Mouse (Mus musculus) heart, adult 2 months (tissue): Measurements from ENCODE around the gene Tjp1. TPM values are rescaled to one million over a fixed set of nuclear protein-coding genes. Genes with fewer than 3 reads are reported as not detected.

Experiments used
- DNase-seq, 2 experiments: peaks; one replicate each; pipeline ENCODE4 v3.0.0; 2021
- H3K27ac ChIP-seq: fragments of 200-600 bp; 2 replicates; pipeline ENCODE4 v1.8.1; 2022
- H3K27me3 ChIP-seq: fragments of 200-500 bp; 2 replicates; pipeline ENCODE4 v1.6.1; 2012; ENCODE audit warnings: mild to moderate bottlenecking, low read length, inconsistent platforms, mixed read lengths; ENCODE audit not compliant: control insufficient read depth, insufficient read depth
- H3K36me3 ChIP-seq: fragments of 200-500 bp; 2 replicates; pipeline ENCODE4 v1.6.1; 2012; ENCODE audit warnings: low read length, inconsistent platforms; ENCODE audit not compliant: control insufficient read depth, insufficient read depth
- H3K4me1 ChIP-seq: fragments of 200-500 bp; 2 replicates; pipeline ENCODE4 v1.6.1; 2011; ENCODE audit warnings: low read length; ENCODE audit not compliant: control insufficient read depth, insufficient read depth
- H3K4me3 ChIP-seq: fragments of 200-600 bp; 2 replicates; pipeline ENCODE4 v1.8.1; 2022
- H3K79me2 ChIP-seq: fragments of 200-500 bp; replicated peaks from 2 replicates; pipeline ENCODE4 v1.6.1; 2012; ENCODE audit warnings: mild to moderate bottlenecking, inconsistent platforms, low read length, moderate library complexity, mixed read lengths; ENCODE audit not compliant: control insufficient read depth, insufficient read depth
- H3K9ac ChIP-seq: fragments of 200-500 bp; 2 replicates; pipeline ENCODE4 v1.6.1; 2012; ENCODE audit warnings: low read depth, mild to moderate bottlenecking, control low read depth, inconsistent platforms, low read length, mixed read lengths
- CTCF ChIP-seq: fragments of 200-600 bp; IDR thresholded peaks from 2 replicates; pipeline ENCODE4 v1.8.1; 2022; ENCODE audit warnings: antibody characterized with exemption, mild to moderate bottlenecking, moderate library complexity
- EP300 ChIP-seq: fragments of 200-500 bp; IDR thresholded peaks from 2 replicates; pipeline ENCODE4 v1.6.1; 2011; ENCODE audit warnings: low read depth, low read length, control low read depth; ENCODE audit not compliant: insufficient read depth
- POLR2A ChIP-seq: fragments of 200-500 bp; IDR thresholded peaks from 2 replicates; pipeline ENCODE4 v1.6.1; 2011; ENCODE audit warnings: mild to moderate bottlenecking, low read depth, low read length, control low read depth; ENCODE audit not compliant: insufficient read depth
- WGBS: fragments of 180-500 bp; shearing (Covaris S2); methylation state at CpG from one replicate; pipeline ENCODE4 v1.1.7; 2018; 5-methylcytosine and 5-hydroxymethylcytosine counted together
- intact Hi-C: fragments of 180-260 bp; cut with DNase I; formaldehyde crosslinking; loops from one replicate; pipeline ENCODE4 v1.15.1; 2025
- polyA plus RNA-seq: library from polyadenylated mRNA; depleted of rRNA; stranded (reverse); fragments of >200 nt; gene quantifications from 2 replicates; pipeline ENCODE4 v1.2.3, GENCODE M21; 2012
- total RNA-seq, 2 experiments: library from RNA; stranded (reverse); gene quantifications; 2 replicates each; pipeline ENCODE4 v1.2.3; 2021

The Tjp1 gene
- total and polyA plus RNA-seq, 3 experiments, result 21.7 to 99.7 (median 87.9) TPM

DNA sequence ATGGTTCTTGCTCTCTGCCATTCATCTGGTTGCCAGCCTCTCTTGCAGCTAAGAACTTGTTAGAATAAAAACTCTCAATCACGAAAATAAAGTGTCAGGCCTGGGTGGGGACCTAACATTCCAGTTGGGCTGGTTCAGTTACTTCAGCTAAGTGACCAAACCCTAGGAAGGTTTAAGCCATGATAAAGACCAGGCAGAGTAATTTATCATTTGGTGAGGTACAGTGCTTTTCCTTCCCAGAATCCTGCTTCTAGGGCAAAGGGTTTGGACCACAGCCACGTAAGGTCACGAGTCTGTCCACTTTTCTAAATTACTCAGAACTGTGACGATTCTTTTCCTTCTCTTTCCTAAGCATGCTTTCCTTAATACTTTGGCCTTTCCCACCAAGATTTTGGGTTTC is 86.1 kb downstream of the Tjp1 start:
- Histone ChIP-seq H3K36me3 (no peaks in the 10 kb centered on the region), H3K27me3 (no peaks in the 10 kb centered on the region), H3K27ac (no peak overlapping the region), H3K4me3 (no peak overlapping the region), H3K79me2 (no peaks in the 10 kb centered on the region; the same call in 1 of the 2 replicates), H3K9ac (no peak overlapping the region), H3K4me1 (peaks cover 1% of the 10 kb centered on the region)
- intact Hi-C loops, result no loop called here
- TF ChIP-seq CTCF (no peak), POLR2A (no peak), EP300 (no peak)
- WGBS, result 58% methylated on average over 4 of the region's 4 CpGs
- no peak for DNase-seq

DNA sequence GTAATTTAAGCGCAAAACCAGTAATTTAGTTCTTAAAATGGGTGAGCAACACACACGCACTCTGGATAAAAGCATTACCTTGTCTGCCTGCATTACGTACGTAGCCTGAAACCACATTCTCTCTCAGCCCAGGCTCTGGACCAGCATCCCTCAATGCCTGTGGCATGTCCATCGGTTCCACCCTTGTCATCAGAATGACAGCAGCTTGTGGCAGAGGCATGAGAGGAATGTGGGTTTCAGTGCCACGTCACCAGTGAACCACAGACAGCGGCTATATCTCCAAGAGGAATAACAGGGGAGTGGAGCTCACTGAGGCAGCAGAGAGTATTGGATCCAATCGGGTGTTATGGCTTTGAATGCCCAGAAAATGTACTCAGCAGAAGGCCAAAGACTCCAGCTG is 88.1 kb downstream of the Tjp1 start:
- H3K36me3 ChIP-seq, result no peaks in the 10 kb centered on the region
- no peak overlapping the region for H3K4me3 ChIP-seq
- no peaks in the 10 kb centered on the region; the same call in 1 of the 2 replicates for H3K79me2 ChIP-seq
- intact Hi-C loops, result no loop called here
- no peak overlapping the region for H3K27ac ChIP-seq
- 72% methylated on average over 8 of the region's 8 CpGs for WGBS
- H3K9ac ChIP-seq, result no peak overlapping the region
- no peaks in the 10 kb centered on the region for H3K27me3 ChIP-seq
- TF ChIP-seq EP300 (no peak), POLR2A (no peak), CTCF (no peak)
- no peak for DNase-seq
- peaks cover 1% of the 10 kb centered on the region for H3K4me1 ChIP-seq

GRCm38 (mm10) chr7:65438146-65438545 is 89.4 kb downstream of the Tjp1 start:
- no peaks in the 10 kb centered on the region; the same call in 1 of the 2 replicates for H3K79me2 ChIP-seq
- peaks cover 1% of the 10 kb centered on the region for H3K4me1 ChIP-seq
- no peak overlapping the region for H3K9ac ChIP-seq
- intact Hi-C loops, result no loop called here
- no peak for DNase-seq
- 52% methylated on average over 5 of the region's 5 CpGs for WGBS
- TF ChIP-seq POLR2A, result no peak
- TF ChIP-seq CTCF, result 0 out of 2 replicates have a peak, but pooled peaks have one; percentile 17
- no peaks in the 10 kb centered on the region for H3K27me3 ChIP-seq
- H3K4me3 ChIP-seq, result no peak overlapping the region
- H3K36me3 ChIP-seq, result no peaks in the 10 kb centered on the region
- no peak overlapping the region for H3K27ac ChIP-seq

DNA sequence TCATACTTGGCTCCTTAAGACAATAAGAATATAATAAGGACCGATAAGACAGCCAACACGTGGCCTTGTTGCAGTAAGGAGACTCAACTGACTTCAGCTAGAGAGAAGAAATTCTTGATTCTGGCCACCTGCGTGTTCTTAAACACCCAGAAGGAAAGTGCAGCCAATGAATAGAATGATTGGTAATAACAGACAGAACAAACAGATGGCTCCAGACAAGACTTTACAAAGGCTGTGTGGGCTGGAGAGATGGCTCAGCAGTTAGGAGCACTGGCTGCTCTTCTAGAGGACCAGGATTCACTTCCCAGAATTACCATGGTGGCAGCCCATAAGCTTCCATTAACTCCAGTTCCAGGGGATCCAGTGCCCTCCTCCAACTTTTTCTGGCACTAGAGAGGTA is 90.7 kb downstream of the Tjp1 start:
- intact Hi-C loops, result no loop called here
- Histone ChIP-seq H3K27ac (no peak overlapping the region), H3K4me1 (peaks cover 1% of the 10 kb centered on the region), H3K36me3 (no peaks in the 10 kb centered on the region), H3K79me2 (no peaks in the 10 kb centered on the region; the same call in 1 of the 2 replicates), H3K4me3 (no peak overlapping the region), H3K9ac (no peak overlapping the region), H3K27me3 (no peaks in the 10 kb centered on the region)
- no peak for DNase-seq
- 83% methylated on average over 3 of the region's 3 CpGs for WGBS
- no peak for TF ChIP-seq POLR2A

- H3K27ac ChIP-seq, result no peak overlapping the region
- H3K27me3 ChIP-seq, result no peaks in the 10 kb centered on the region
- no peaks in the 10 kb centered on the region for H3K79me2 ChIP-seq
- no peak overlapping the region for H3K4me3 ChIP-seq
- 79% methylated on average over 9 of the region's 9 CpGs for WGBS
- intact Hi-C loops, result no loop called here
- no peak overlapping the region for H3K9ac ChIP-seq
- H3K36me3 ChIP-seq, result no peaks in the 10 kb centered on the region
- no peak for DNase-seq
- no peaks in the 10 kb centered on the region for H3K4me1 ChIP-seq
- no peak for TF ChIP-seq EP300
Measured at GRCm38 (mm10) chr7:65431018-65431695, 96.4 kb downstream of the Tjp1 start.

- no peak for DNase-seq
- no peaks in the 10 kb centered on the region for H3K27me3 ChIP-seq
- no peaks in the 10 kb centered on the region for H3K36me3 ChIP-seq
- H3K27ac ChIP-seq, result no peak overlapping the region
- intact Hi-C loops, result no loop called here
- 47% methylated on average over 8 of the region's 8 CpGs for WGBS
- no peak overlapping the region for H3K9ac ChIP-seq
- H3K79me2 ChIP-seq, result no peaks in the 10 kb centered on the region
- no peak overlapping the region for H3K4me3 ChIP-seq
- no peaks in the 10 kb centered on the region for H3K4me1 ChIP-seq
- TF ChIP-seq POLR2A (no peak), CTCF (no peak), EP300 (no peak)
Measured at GRCm38 (mm10) chr7:65430401-65430800, 97.2 kb downstream of the Tjp1 start.
